Mouse (Mus musculus) megakaryocyte, embryonic 14.5 days (primary cell): ENCODE measurements around the gene 7420426K07Rik.

ENCODE experiments used
- FLI1 ChIP-seq: IDR thresholded peaks from 2 replicates; pipeline ENCODE4 v1.6.1; 2012; ENCODE audit warnings: low read length, inconsistent platforms, mixed read lengths
- GATA1 ChIP-seq: IDR thresholded peaks from 3 replicates; pipeline ENCODE4 v1.6.1; 2012; ENCODE audit warnings: mixed read lengths, low read length, inconsistent platforms, borderline replicate concordance

DNA sequence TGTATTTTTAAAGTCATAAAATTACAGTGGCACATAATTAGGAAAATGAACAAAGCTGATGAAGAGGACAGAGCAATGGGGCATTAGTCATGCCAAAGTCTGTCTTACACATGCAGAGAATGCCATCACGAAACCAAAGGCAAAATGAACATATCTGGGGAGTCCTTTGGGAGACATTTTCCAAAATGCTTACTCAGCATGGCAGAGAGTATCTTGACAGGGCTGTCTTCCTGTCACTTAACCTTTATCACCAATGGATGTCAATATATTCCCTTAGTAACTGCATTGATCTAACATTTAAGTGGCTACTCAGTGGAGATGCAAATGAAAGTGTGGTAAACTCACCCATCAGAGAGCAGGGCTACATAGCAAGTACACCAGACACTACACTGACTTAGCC lies 1.4 kb upstream of the 7420426K07Rik start:
- TF ChIP-seq GATA1 (no peak), FLI1 (no peak)
